Mouse (Mus musculus) monocyte, adult 5-6 weeks (primary cell): ENCODE data around the gene Ano4. TPM values are rescaled to one million over a fixed set of nuclear protein-coding genes. Genes with fewer than 3 reads are reported as not detected.
"Not testable (repeated sequence)": the region's sequence is repeated elsewhere in the genome, so short reads cannot be mapped to it uniquely, and the experiment has no call there.

Source experiments
- ATAC-seq: fragments of 153-309, 156-312 bp; replicated peaks from 2 replicates; pipeline ENCODE4 v1.8.0; 2017; ENCODE audit warnings: mild to moderate bottlenecking; ENCODE audit not compliant: low TSS enrichment, insufficient number of reproducible peaks, severe bottlenecking, poor library complexity, low FRiP score
- total RNA-seq: library from RNA; stranded (forward); fragments of 200-1000, 200-491, 200-594 nt; gene quantifications from 3 replicates; pipeline ENCODE4 v1.2.3, GENCODE M21; 2017

Gene Ano4
- total RNA-seq, 1 experiment from 2014 or later = not detected

- no peak for ATAC-seq
Observed at GRCm38 (mm10) chr10:89194440-89194839, 150.1 kb downstream of the Ano4 start.

GRCm38 (mm10) chr10:89177921-89178320, 166.6 kb downstream of the Ano4 start:
- ATAC-seq = no peak

GRCm38 (mm10) chr10:89164533-89164932, 180.0 kb downstream of the Ano4 start:
- no peak for ATAC-seq

GRCm38 (mm10) chr10:89155502-89155901, 189.1 kb downstream of the Ano4 start:
- ATAC-seq = no peak

GRCm38 (mm10) chr10:89154797-89155465, 189.6 kb downstream of the Ano4 start:
- no peak for ATAC-seq

- no peak for ATAC-seq
Observed at GRCm38 (mm10) chr10:89149166-89149565, 195.4 kb downstream of the Ano4 start.

GRCm38 (mm10) chr10:89121391-89121790, 223.2 kb downstream of the Ano4 start:
- ATAC-seq = no peak

GRCm38 (mm10) chr10:89114381-89114780, 230.2 kb downstream of the Ano4 start:
- ATAC-seq = no peak

- no peak for ATAC-seq
Observed at GRCm38 (mm10) chr10:89111466-89111865, 233.1 kb downstream of the Ano4 start.

GRCm38 (mm10) chr10:89110917-89111316, 233.6 kb downstream of the Ano4 start:
- ATAC-seq = no peak

GRCm38 (mm10) chr10:89103594-89103993, 241.0 kb downstream of the Ano4 start:
- ATAC-seq = no peak

- no peak for ATAC-seq
Observed at GRCm38 (mm10) chr10:89102025-89102424, 242.5 kb downstream of the Ano4 start.

GRCm38 (mm10) chr10:89098183-89098582, 246.4 kb downstream of the Ano4 start:
- ATAC-seq = no peak

- no peak for ATAC-seq
Observed at GRCm38 (mm10) chr10:89092350-89093040, 252.1 kb downstream of the Ano4 start.

GRCm38 (mm10) chr10:89077447-89077846, 267.1 kb downstream of the Ano4 start:
- ATAC-seq = no peak

- no peak for ATAC-seq
Observed at GRCm38 (mm10) chr10:89055891-89056290, 288.7 kb downstream of the Ano4 start.

GRCm38 (mm10) chr10:89044921-89045320, 299.6 kb downstream of the Ano4 start:
- ATAC-seq = not testable (repeated sequence)

GRCm38 (mm10) chr10:89044166-89044565, 300.4 kb downstream of the Ano4 start:
- ATAC-seq = no peak

- ATAC-seq = no peak
Observed at GRCm38 (mm10) chr10:89018926-89019325, 325.6 kb downstream of the Ano4 start.

GRCm38 (mm10) chr10:89008303-89008702, 336.3 kb downstream of the Ano4 start:
- no peak for ATAC-seq
